Mouse (Mus musculus): ENCODE data around the gene Adamts12. TPM values are rescaled to one million over a fixed set of nuclear protein-coding genes. Genes with fewer than 3 reads are reported as not detected.

Adamts12 gene
- polyA plus RNA-seq, 1 experiment from 2014 or later, result 1.9 TPM

DNA sequence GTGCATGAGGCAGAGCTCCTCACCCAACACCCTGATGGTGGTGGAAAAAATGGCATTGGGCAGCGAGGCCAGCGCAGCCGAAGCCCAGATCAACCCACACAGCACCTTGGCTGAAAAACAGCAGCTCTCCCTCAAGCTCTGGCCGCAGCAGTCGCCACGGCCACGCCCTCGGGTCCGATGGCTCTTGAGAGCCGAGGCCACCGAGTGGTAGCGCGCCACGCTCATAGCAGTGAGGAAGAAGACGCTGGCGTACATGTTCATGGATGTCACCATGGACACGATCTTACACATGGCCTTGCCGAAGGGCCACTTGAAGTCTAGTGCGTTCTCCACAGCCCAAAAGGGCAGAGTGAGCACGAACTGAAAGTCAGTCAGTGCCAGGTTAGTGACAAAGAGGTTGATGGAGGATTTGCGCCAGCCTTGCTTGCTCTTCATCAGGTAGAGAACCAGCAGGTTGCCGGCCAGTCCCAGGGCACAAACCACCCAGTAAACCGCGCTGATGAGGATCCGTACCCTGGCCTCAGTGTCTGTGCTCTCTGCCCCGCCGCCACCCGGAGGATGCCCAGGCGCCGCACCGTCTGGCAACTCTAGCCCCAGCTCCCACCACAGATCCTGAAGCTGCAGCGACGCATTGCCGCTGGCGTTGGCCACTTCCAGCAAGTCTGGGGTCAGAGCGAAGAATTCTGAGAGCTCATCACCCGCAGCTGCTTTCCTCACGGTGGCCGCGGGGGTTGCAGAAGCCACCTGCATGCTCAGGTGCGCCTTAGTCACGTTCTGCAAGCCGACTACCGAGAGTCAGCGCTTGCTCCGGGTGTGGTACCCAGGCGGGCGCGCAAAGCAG is 27.8 kb upstream of the Adamts12 start:
- DNase-seq (ENCODE audit: low spot score), result peak; percentile 19
- peak; percentile 30; the same call in 1 of the 2 replicates for ATAC-seq
- Histone ChIP-seq H3K4me2 (replicated peaks; ENCODE audit: low read depth, low read length) (peak overlapping the region; percentile 49), H3K9me3 (ENCODE audit: low read length) (no peaks in the 10 kb centered on the region), H3K9ac (replicated peaks; ENCODE audit: low read depth) (no peak overlapping the region), H3K27me3 (replicated peaks; ENCODE audit: insufficient read depth, low read length) (peaks cover 40% of the 10 kb centered on the region), H3K4me3 (ENCODE audit: low read depth, low read length) (peak overlapping the region; percentile 38), H3K36me3 (ENCODE audit: insufficient read depth, low read length) (no peaks in the 10 kb centered on the region), H3K27ac (ENCODE audit: low read length) (no peak overlapping the region), H3K4me1 (ENCODE audit: insufficient read depth, low read depth, low read length) (no peaks in the 10 kb centered on the region)
- TF ChIP-seq EP300 (IDR thresholded peaks at IDR 0.05), result no peak
- TF ChIP-seq CTCF (IDR thresholded peaks at IDR 0.05), result no peak
- 2% methylated on average over 47 of the region's 49 CpGs for WGBS

DNA sequence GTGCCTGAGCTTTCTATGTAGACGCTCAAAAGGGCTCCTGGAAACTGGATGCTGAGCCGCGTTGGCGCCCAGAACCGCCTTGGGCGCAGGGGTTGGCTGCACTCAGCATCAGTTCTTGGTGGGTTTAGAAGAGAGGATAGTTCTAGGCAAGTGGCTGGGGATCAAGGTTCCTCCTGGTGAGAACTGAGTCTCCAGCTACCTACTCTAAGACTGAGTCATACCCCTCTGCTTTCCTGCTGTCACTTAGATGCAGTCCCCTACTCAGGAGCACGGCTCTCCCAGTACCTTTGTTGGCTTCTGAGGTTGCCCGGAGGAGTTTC is 27.3 kb upstream of the Adamts12 start:
- no peak overlapping the region for H3K9ac ChIP-seq (replicated peaks; ENCODE audit: low read depth)
- H3K27me3 ChIP-seq (replicated peaks; ENCODE audit: insufficient read depth, low read length), result peaks cover 40% of the 10 kb centered on the region
- TF ChIP-seq CTCF (IDR thresholded peaks at IDR 0.05), result no peak
- TF ChIP-seq EP300 (IDR thresholded peaks at IDR 0.05), result no peak
- no peaks in the 10 kb centered on the region for H3K36me3 ChIP-seq (ENCODE audit: insufficient read depth, low read length)
- H3K27ac ChIP-seq (ENCODE audit: low read length), result no peak overlapping the region
- DNase-seq (ENCODE audit: low spot score) (no peak), ATAC-seq (no peak)
- no peaks in the 10 kb centered on the region for H3K4me1 ChIP-seq (ENCODE audit: insufficient read depth, low read depth, low read length)
- WGBS, result 6% methylated on average over 8 of the region's 8 CpGs
- H3K4me2 ChIP-seq (replicated peaks; ENCODE audit: low read depth, low read length), result no peak overlapping the region
- 0 out of 2 replicates have a peak overlapping the region, but pooled peaks have one; percentile 38 for H3K4me3 ChIP-seq (ENCODE audit: low read depth, low read length)
- H3K9me3 ChIP-seq (ENCODE audit: low read length), result no peaks in the 10 kb centered on the region

DNA sequence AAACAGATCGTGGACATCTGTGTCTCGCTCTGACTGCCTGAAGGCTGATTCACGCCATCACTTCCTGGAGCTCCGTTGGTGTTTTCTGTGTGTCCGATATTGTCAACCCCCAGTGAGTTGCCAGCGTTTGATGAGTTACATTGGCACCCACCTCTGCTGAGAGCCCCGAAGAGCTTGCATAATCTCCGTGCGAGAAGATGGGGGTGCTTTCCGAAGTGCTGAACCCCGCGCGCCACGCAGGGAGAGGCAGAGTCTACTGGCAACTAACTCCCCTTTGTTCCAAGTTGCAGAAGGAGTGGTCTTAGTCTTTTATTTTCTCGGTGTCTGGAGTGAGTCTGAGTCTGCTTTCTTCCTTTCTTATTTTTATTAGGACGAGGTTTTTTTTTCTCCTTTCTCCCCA is 26.9 kb upstream of the Adamts12 start, which contains the start of gene Rxfp3:
Gene Rxfp3 (minus strand): TSS at position 281 of the 400 bp plus-strand sequence.
- no peak for DNase-seq (ENCODE audit: low spot score)
- no peak for ATAC-seq

DNA sequence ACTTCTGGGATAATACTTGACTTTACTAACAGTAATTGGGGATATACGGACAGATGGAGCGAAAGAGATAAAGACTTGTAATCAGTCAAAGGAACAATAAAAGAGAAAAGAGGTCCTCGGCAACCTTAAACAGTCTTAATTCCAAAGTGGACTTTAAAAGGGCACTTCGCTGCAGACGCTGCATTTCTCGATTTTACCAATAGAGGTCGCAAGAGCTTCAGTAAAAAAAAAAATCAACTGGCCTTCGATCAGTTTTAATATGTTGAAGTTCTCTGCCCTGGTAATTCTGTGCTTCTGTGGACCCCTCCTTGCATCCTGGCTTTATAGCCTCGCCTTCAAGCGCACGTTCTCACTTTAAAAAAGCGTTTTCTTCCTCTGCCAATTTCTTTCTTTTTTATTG is 26.1 kb upstream of the Adamts12 start:
- H3K4me2 ChIP-seq (replicated peaks; ENCODE audit: low read depth, low read length), result no peak overlapping the region
- TF ChIP-seq EP300 (IDR thresholded peaks at IDR 0.05) (0 out of 2 replicates have a peak, but pooled peaks have one; percentile 6), CTCF (IDR thresholded peaks at IDR 0.05) (peak; percentile 80)
- H3K27ac ChIP-seq (ENCODE audit: low read length), result no peak overlapping the region
- H3K9me3 ChIP-seq (ENCODE audit: low read length), result no peaks in the 10 kb centered on the region
- H3K27me3 ChIP-seq (replicated peaks; ENCODE audit: insufficient read depth, low read length), result peaks cover 40% of the 10 kb centered on the region
- H3K4me1 ChIP-seq (ENCODE audit: insufficient read depth, low read depth, low read length), result no peaks in the 10 kb centered on the region
- DNase-seq (ENCODE audit: low spot score) (peak; percentile 69), ATAC-seq (no peak)
- H3K9ac ChIP-seq (replicated peaks; ENCODE audit: low read depth), result no peak overlapping the region
- H3K4me3 ChIP-seq (ENCODE audit: low read depth, low read length), result no peak overlapping the region
- under 1% methylated on average over 12 of the region's 12 CpGs for WGBS
- H3K36me3 ChIP-seq (ENCODE audit: insufficient read depth, low read length), result no peaks in the 10 kb centered on the region

More for the DNA sequence above, 26.9 kb upstream of the Adamts12 start, which contains the start of gene Rxfp3:
- 4% methylated on average over 16 of the region's 16 CpGs for WGBS
- no peak for TF ChIP-seq EP300 (IDR thresholded peaks at IDR 0.05)
- no peak for TF ChIP-seq CTCF (IDR thresholded peaks at IDR 0.05)
- H3K36me3 ChIP-seq (ENCODE audit: insufficient read depth, low read length), result no peaks in the 10 kb centered on the region
- peak within 1 kb of the TSS; percentile 49 for H3K4me2 ChIP-seq (replicated peaks; ENCODE audit: low read depth, low read length)
- no peaks in the 10 kb centered on the region for H3K4me1 ChIP-seq (ENCODE audit: insufficient read depth, low read depth, low read length)
- H3K9ac ChIP-seq (replicated peaks; ENCODE audit: low read depth), result no peak within 1 kb of the TSS
- peaks cover 40% of the 10 kb centered on the region for H3K27me3 ChIP-seq (replicated peaks; ENCODE audit: insufficient read depth, low read length)
- H3K27ac ChIP-seq (ENCODE audit: low read length), result no peak within 1 kb of the TSS
- H3K4me3 ChIP-seq (ENCODE audit: low read depth, low read length), result peak within 1 kb of the TSS; percentile 38
- H3K9me3 ChIP-seq (ENCODE audit: low read length), result no peaks in the 10 kb centered on the region

DNA sequence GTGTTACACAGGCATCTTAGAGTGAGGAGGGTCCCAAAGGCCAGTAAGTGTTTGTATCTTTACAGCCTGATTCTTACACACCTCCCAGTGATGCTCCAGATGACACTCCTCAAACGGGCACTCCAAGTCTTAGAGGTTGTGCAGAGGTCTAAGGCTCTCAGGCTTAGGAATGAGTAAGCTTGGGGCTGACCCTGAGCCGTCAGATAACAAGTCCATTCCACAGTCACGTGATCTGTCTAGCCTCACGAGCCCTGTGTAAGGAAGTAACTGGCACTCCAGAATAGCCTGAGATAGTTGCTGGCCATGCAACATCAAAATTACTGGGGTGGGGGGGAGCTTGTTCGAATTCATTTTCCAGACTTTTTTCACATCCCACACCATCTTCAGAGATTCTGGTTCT is 24.5 kb upstream of the Adamts12 start:
- Histone ChIP-seq H3K4me3 (ENCODE audit: low read depth, low read length) (no peak overlapping the region), H3K4me2 (replicated peaks; ENCODE audit: low read depth, low read length) (no peak overlapping the region), H3K27me3 (replicated peaks; ENCODE audit: insufficient read depth, low read length) (peaks cover 33% of the 10 kb centered on the region), H3K4me1 (ENCODE audit: insufficient read depth, low read depth, low read length) (no peaks in the 10 kb centered on the region), H3K9me3 (ENCODE audit: low read length) (no peaks in the 10 kb centered on the region), H3K36me3 (ENCODE audit: insufficient read depth, low read length) (no peaks in the 10 kb centered on the region), H3K27ac (ENCODE audit: low read length) (no peak overlapping the region), H3K9ac (replicated peaks; ENCODE audit: low read depth) (no peak overlapping the region)
- ATAC-seq, result no peak
- TF ChIP-seq EP300 (IDR thresholded peaks at IDR 0.05) (no peak), CTCF (IDR thresholded peaks at IDR 0.05) (no peak)
- WGBS, result 25% methylated on average over 5 of the region's 5 CpGs
- DNase-seq (ENCODE audit: low spot score), result no peak

DNA sequence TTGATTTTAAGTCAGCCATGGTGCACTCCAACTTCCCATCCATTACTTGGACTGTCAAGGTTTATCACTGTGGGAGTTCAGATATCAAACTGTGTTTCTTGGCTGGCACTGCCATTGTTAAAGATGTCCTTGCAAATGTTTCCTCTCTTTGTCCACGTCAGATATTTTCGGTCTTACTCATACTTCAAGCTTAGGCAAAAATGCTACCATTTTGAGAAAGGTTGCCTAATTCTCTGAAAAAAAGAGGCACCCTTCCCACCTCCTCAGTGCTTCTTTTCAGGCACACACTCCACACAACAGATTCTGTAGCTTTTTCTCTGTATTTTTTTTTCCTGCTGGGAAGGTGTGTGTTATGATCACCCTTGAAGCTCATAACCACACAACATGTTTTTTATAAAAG is 23.4 kb upstream of the Adamts12 start:
- DNase-seq (ENCODE audit: low spot score) (no peak), ATAC-seq (no peak)
- Histone ChIP-seq H3K36me3 (ENCODE audit: insufficient read depth, low read length) (no peaks in the 10 kb centered on the region), H3K4me2 (replicated peaks; ENCODE audit: low read depth, low read length) (no peak overlapping the region), H3K9me3 (ENCODE audit: low read length) (no peaks in the 10 kb centered on the region), H3K4me3 (ENCODE audit: low read depth, low read length) (no peak overlapping the region), H3K27ac (ENCODE audit: low read length) (no peak overlapping the region), H3K9ac (replicated peaks; ENCODE audit: low read depth) (no peak overlapping the region), H3K27me3 (replicated peaks; ENCODE audit: insufficient read depth, low read length) (peaks cover 22% of the 10 kb centered on the region), H3K4me1 (ENCODE audit: insufficient read depth, low read depth, low read length) (no peaks in the 10 kb centered on the region)
- WGBS, result 55% methylated on average over 2 of the region's 2 CpGs
- TF ChIP-seq CTCF (IDR thresholded peaks at IDR 0.05) (no peak), EP300 (IDR thresholded peaks at IDR 0.05) (no peak)

Data from lung, postnatal 0 days (tissue).